Mouse (Mus musculus): ENCODE results near the gene Atp5j.

The Atp5j gene

GRCm38 (mm10) chr16:84835441-84835822 is at the start of gene Atp5j:
Gene Atp5j, minus strand, starts transcription at chr16:84835625.
- in situ Hi-C loops (cut with MboI; ENCODE audit: low sequenced_read_pairs), result loop anchor here (25.0 kb wide), 1 partner anchor 248 kb away; no protein-coding TSS in a partner anchor

DNA sequence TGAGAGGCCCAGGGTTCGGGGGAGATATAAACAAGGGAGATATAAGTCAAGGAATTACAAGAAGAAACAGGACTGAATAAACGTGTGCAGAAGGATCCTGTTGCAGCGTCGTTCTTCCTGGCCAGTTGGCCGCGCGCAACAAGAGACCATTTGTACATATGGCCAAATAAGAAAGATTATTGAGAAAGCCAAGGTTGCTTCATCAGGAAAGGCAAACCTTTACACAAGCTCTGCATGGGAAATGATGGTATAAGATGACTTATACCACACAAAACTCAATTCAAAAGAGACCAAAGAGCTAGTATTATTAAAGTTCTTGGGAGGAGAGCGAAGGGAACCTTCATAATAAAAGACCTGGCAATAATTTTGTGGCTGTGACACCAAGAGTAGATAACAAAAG is 49.1 kb upstream of the Atp5j start:
- in situ Hi-C loops (cut with MboI; ENCODE audit: low sequenced_read_pairs), result no loop called here

DNA sequence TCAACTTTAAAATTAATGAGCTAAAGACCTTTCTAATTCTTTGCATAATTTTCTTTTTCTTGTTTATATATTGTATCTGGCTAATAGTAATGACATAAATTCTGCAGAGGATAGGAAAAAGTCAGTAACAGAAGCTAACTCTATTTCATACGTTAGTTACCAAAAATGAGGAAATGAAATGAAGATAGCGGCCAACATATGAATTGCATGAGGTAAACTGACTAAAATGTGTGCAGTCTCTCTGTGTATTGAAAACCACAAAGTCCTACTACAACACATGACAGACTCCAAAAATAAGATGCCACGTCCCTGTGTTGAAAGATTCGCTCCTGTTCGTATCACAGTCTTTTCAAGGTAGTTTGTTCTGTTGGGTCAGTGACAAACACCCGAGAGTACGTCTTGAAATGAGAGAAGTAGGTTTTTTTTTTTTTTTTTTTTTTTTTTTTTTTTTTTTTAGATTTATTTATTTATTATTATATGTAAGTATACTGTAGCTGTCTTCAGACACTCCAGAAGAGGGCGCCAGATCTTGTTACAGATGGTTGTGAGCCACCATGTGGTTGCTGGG is 46.4 kb upstream of the Atp5j start:
- in situ Hi-C loops (cut with MboI; ENCODE audit: low sequenced_read_pairs), result no loop called here

DNA sequence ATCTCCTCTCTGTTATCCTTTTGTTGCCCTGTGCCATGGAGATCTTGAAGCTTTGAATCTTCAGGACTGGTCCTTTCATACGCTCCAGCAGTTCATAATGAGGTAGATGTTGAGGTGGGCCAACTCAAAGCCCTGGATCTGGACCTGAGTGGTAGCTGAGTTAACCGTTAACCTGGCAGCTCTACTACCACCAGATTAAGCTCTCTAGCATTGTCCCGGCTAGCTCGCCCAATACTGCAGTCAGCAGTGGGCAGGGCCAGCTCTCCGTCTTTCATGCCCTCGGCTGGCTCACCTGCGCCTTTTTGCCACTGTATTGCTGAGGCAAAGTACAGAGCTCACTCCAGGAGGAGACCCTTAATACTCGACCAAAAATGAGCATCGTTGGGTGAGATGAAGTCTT is 45.7 kb upstream of the Atp5j start:
- in situ Hi-C loops (cut with MboI; ENCODE audit: low sequenced_read_pairs), result no loop called here

DNA sequence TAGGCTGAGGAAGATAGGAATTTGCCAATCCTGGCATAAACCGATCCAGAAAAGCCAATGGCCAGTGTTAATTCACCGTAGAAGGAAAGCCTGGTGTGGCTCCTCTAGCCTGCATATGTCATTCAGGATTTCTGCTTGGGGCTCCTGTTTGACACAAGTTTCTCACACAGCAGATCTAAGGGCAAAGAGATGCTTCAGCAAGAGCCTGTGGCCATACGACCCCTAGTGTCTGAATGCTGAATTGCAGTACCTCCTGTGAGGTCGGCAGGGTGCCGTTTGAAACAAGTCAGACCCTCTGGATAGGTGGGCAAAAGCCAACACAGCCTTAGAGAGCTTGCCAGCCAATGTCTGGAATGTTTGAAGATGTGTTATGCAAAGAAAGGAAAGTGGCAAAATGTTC is 43.7 kb upstream of the Atp5j start:
- in situ Hi-C loops (cut with MboI; ENCODE audit: low sequenced_read_pairs), result no loop called here

DNA sequence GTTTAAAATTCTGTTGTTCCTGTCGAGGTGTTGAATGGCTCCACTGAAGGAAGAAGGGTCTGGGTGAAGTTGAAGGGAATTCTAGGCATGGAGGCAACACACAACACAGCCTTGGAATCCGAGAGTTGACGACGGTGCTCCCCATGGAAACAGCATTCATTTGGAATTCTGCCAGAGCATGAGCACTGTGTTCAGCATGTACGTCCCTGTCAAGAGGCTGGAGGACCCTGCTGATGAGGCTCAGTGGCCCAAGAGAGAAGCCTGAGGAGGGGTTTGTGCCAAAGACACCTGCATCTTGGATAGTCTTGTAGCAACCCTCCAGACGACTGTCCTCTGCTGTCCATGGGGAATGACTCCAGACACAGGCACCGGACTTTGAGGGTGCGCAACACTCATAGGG is 40.7 kb upstream of the Atp5j start:
- in situ Hi-C loops (cut with MboI; ENCODE audit: low sequenced_read_pairs), result no loop called here

- in situ Hi-C loops (cut with MboI; ENCODE audit: low sequenced_read_pairs), result no loop called here
Observed at GRCm38 (mm10) chr16:84875718-84876035, 40.3 kb upstream of the Atp5j start.

GRCm38 (mm10) chr16:84875012-84875717 is 39.7 kb upstream of the Atp5j start:
- in situ Hi-C loops (cut with MboI; ENCODE audit: low sequenced_read_pairs), result no loop called here

GRCm38 (mm10) chr16:84873805-84874204 is 38.4 kb upstream of the Atp5j start:
- in situ Hi-C loops (cut with MboI; ENCODE audit: low sequenced_read_pairs), result no loop called here

DNA sequence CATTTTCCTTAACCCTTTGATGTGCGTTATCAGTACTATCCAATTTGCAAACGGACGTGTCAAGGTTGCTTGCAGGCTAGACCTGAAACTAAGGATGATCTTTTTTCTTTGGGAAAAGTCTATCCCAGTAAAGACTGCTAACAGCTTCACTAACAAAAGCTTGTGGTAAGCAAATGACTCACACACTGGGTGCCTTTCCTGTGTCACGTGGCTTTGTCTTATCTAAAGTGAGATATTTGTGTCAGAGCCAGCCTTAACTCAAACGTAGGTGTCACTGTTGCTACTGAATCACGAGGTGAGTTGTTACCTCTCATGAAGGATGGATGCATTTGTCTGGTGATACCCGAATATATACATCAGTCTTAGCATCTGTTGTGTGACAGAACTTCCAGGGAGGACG is 29.2 kb upstream of the Atp5j start:
- in situ Hi-C loops (cut with MboI; ENCODE audit: low sequenced_read_pairs), result no loop called here

GRCm38 (mm10) chr16:84853492-84853891 is 18.1 kb upstream of the Atp5j start:
- in situ Hi-C loops (cut with MboI; ENCODE audit: low sequenced_read_pairs), result no loop called here

DNA sequence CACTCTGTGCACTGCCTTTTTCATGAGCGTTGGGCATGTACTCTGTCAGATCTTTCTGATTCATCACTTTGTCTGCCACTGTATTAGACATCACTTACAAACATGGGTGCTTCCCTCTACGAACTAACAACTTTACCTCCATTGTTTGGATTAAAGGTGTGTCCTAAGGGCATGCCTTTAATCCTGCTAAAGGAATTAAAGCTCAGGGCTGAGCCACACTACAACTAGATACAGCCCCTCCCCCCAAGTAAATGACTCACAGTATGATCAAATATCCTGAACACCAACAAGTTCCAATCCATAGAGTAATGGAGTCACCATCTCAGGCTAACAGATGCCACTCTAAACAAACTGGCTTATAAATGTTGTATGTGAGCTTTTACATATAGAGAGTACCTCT is 3.2 kb upstream of the Atp5j start:
- in situ Hi-C loops (cut with MboI; ENCODE audit: low sequenced_read_pairs), result loop anchor here (25.0 kb wide), 1 partner anchor 251 kb away; no protein-coding TSS in a partner anchor

DNA sequence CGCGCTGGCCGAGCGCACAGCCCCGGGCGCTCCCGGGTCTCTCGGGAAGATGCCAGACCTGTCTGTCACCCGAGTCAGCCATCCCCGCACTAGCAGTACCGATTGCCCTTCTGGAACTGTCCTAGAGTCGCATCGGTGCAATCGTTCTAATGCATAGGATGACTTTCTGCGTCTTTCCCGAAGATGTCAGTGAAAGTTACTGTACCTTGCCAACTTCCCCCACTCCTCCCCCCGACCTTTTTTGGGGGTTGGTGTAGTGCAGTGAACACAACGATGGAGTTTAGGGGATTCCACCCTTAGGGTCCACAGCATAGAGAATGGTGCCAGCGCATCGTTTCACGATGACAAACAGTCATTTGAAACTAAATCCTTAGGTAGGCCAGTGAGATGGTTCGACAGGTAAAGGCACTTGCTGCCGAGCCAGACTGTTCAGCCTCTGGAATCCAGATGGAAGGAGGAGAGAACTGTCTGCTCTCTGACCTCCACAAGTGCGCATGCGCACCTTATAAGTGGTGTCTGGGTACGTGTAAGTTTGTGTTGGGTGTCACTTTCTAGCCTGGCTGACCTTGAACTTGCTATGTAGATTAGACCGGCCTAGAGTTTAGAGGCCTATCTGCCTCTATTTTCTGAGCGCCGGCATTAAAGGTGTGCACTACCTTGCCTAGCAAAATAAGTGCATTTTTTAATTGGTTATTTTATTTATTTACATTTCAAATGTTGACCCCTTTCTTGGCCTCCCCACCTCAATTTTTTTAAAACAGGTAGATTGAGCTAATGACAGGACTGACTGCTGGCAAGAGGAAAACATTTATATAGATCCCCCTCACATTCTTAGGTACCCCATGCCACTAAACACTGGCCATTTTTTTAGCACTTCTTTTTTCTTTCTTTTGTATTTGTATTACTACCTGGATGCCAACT is 658 bp upstream of the Atp5j start:
- in situ Hi-C loops (cut with MboI; ENCODE audit: low sequenced_read_pairs), result loop anchor here (25.0 kb wide), 1 partner anchor 249 kb away; no protein-coding TSS in a partner anchor

- in situ Hi-C loops (cut with MboI; ENCODE audit: low sequenced_read_pairs), result loop anchor here (25.0 kb wide), 1 partner anchor 248 kb away; no protein-coding TSS in a partner anchor
Observed at GRCm38 (mm10) chr16:84834745-84835440, 532 bp downstream of the Atp5j start, which contains the start of gene Gabpa. Gene Gabpa, plus strand, starts transcription at chr16:84834925.

DNA sequence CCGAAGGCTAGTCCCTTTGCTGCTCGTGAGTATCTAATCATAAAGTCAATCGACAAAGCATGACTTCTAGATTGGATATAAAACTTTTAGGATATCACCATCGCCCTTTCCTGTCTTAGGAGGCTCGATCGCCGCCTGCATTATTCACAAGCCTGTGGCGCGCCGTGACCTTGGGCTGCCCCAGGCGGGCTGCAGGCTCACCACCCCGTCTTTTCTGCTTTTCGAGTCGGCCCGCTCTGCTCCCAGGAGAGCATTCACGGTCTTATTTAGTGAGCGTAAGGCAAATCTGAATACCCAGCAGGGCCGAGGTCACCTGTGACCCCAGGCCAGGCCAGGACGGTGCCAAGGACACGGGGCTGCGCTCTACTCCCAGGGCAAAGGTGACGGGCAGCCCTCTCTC is 1.1 kb downstream of the Atp5j start:
- in situ Hi-C loops (cut with MboI; ENCODE audit: low sequenced_read_pairs), result loop anchor here (25.0 kb wide), 1 partner anchor 247 kb away; no protein-coding TSS in a partner anchor

- in situ Hi-C loops (cut with MboI; ENCODE audit: low sequenced_read_pairs), result loop anchor here (25.0 kb wide), 1 partner anchor 245 kb away; no protein-coding TSS in a partner anchor
Observed at GRCm38 (mm10) chr16:84832736-84833135, 2.7 kb downstream of the Atp5j start.

DNA sequence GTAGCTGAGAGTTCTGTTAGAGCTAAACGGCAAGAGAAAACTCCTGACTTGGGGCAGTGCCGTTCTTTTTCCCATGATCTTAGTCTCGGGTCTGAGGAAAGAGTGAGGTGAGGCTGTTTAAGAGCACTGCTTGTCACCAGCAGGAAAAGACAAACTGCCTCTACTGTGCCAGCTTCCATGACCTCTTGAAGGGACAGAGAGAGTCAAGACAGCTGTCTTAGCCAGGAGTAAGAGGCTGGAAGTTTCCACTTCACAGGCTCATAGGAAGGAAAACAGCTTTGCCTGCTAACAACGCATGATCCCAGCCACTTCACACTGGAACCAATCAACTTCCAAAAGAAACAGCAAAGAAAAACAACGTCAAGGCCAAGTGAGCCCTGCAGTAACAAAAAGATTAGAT is 3.7 kb downstream of the Atp5j start:
- in situ Hi-C loops (cut with MboI; ENCODE audit: low sequenced_read_pairs), result loop anchor here (25.0 kb wide), 1 partner anchor 244 kb away; no protein-coding TSS in a partner anchor

DNA sequence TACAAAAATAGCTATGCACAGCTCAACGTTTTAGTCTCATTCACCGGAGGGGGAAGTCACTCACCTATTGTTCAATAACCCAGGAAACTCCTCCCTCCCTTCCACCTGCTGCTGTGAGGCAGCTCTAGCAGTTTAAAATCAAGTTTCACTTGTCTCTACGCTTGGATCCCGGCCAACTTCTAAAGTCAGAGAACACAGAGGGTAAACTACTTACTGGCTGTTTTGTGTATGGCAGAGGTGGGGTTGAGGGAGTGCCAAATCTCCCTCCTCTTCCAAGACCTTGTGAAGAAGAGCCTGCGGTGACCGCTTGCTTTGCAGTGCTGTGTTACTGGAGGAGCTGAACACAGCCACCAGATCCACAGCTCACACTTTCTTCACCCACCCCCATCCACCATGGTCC is 10.4 kb downstream of the Atp5j start:
- in situ Hi-C loops (cut with MboI; ENCODE audit: low sequenced_read_pairs), result loop anchor here (10.0 to 25.0 kb wide), 2 partner anchors 90 to 238 kb away; partner anchors contain the start of gene Mrpl39

DNA sequence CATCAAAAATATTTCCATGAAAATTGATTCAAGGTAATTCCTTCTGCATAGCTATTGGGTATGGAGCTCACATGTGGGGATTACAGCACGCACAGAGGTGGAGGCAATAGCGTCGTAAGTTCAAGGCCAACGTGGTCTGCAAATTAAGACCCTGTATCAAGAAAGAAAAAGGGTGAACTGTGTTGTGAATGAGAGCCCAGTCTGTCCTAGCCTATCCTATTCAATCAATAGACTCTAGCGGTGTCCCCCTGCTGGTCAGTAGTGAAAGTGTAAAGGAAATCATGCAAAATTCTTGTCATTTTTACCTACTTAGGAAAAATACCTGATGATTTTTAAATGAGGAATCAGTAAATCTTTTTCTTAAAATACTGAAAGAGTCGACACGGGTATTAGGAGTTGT is 18.0 kb downstream of the Atp5j start:
- in situ Hi-C loops (cut with MboI; ENCODE audit: low sequenced_read_pairs), result no loop called here

DNA sequence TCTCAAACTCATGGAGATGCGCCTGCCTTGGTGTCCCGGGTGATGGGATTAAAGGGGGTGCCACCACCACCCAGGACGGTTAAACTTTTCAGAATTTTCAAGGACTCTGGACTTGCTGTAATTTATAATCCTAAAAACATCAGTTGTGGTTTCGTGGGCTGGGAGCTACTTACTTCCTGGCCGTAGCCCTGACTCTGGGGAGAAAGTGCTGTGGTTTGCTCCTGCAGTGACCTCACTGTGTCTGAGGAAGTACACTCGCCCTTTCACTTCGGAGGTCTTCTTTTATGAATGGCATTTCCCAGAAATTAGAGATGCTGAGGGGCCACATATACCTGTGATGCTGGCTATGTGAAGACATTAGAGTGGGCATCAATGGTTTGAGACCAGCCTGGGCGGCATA is 20.9 kb downstream of the Atp5j start:
- in situ Hi-C loops (cut with MboI; ENCODE audit: low sequenced_read_pairs), result no loop called here

DNA sequence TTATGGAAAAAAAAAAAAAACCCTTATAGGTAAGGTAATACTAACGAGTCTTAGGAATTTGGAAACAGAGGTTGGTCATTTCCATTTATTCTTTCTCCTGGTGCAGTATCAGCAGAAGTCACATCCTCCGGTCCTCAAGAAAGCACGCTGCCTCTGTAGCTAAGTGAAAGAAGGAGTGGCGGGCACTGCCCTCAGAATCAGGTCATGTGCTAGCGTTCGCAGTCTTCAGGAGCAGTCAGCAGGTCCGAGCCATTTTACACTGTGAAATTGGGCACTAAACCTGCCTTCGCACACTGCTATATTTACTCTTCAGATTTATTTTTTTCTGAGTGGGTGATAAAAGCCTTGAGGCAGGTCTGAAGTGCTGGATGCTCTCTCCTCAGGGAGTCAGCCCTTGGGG is 21.6 kb downstream of the Atp5j start:
- in situ Hi-C loops (cut with MboI; ENCODE audit: low sequenced_read_pairs), result no loop called here

Data from CH12F3 (cell line).